Mouse (Mus musculus) lung, postnatal 0 days (tissue): Measurements from ENCODE around the gene Slc44a5. TPM values are rescaled to one million over a fixed set of nuclear protein-coding genes. Genes with fewer than 3 reads are reported as not detected.
"Not testable (repeated sequence)": the region's sequence is repeated elsewhere in the genome, so short reads cannot be mapped to it uniquely, and the experiment has no call there.

ENCODE experiments used
- ATAC-seq: fragments of 200-750 bp; cut with Nextera tagmentation; 2 replicates; pipeline ENCODE4 v1.8.0; 2017; ENCODE audit warnings: moderate library complexity
- DNase-seq: peaks from one replicate; pipeline ENCODE4 v3.0.0-alpha.2; 2016; ENCODE audit warnings: low spot score
- H3K27ac ChIP-seq: fragments of 300-500 bp; sonication (generic); 2 replicates; pipeline ENCODE4 v1.5.1; 2014; ENCODE audit warnings: antibody characterized with exemption, mild to moderate bottlenecking, low read length, mixed read lengths
- H3K27me3 ChIP-seq: fragments of 300-500 bp; sonication (generic); replicated peaks from 2 replicates; pipeline ENCODE4 v1.6.1; 2014; ENCODE audit warnings: low read length, mixed read lengths; ENCODE audit not compliant: insufficient read depth
- H3K36me3 ChIP-seq: fragments of 300-500 bp; sonication (generic); 2 replicates; pipeline ENCODE4 v1.6.1; 2014; ENCODE audit warnings: low read length, mixed read lengths; ENCODE audit not compliant: insufficient read depth
- H3K4me1 ChIP-seq: fragments of 300-500 bp; sonication (generic); 2 replicates; pipeline ENCODE4 v1.6.1; 2014; ENCODE audit warnings: antibody characterized with exemption, low read depth, low read length, mixed read lengths; ENCODE audit not compliant: insufficient read depth
- H3K4me2 ChIP-seq: fragments of 300-500 bp; sonication (generic); replicated peaks from 2 replicates; pipeline ENCODE4 v1.6.1; 2014; ENCODE audit warnings: low read depth, mild to moderate bottlenecking, low read length, moderate library complexity, mixed read lengths
- H3K4me3 ChIP-seq: fragments of 300-500 bp; sonication (generic); 2 replicates; pipeline ENCODE4 v1.5.1; 2014; ENCODE audit warnings: low read depth, low read length
- H3K9ac ChIP-seq: fragments of 300-500 bp; sonication (generic); replicated peaks from 2 replicates; pipeline ENCODE4 v1.6.1; 2014; ENCODE audit warnings: low read depth, mild to moderate bottlenecking
- H3K9me3 ChIP-seq: fragments of 300-500 bp; sonication (generic); 2 replicates; pipeline ENCODE4 v1.6.1; 2016; ENCODE audit warnings: low read length, mixed read lengths
- CTCF ChIP-seq: IDR thresholded peaks from 2 replicates; pipeline ENCODE4 v1.5.1; 2016; ENCODE audit warnings: antibody characterized with exemption, mild to moderate bottlenecking
- EP300 ChIP-seq: IDR thresholded peaks from 2 replicates; pipeline ENCODE4 v1.6.1; 2016; ENCODE audit warnings: antibody characterized with exemption, mild to moderate bottlenecking, control low read depth
- WGBS: fragments of 180-500 bp; shearing (Covaris S2); extraction: QIAGEN DNeasy Blood & Tissue Kit; methylation state at CpG from one replicate; pipeline ENCODE4 v1.1.7; 2014; 5-methylcytosine and 5-hydroxymethylcytosine counted together
- polyA plus RNA-seq: library from polyadenylated mRNA; unstranded; fragments of >200 nt; fragmentation: Nextera tagmentation; extraction: Ambion mirVana; gene quantifications from 2 replicates; pipeline ENCODE4 v1.2.1, GENCODE M21; 2015

The Slc44a5 gene
- polyA plus RNA-seq, 1 experiment from 2014 or later: 0.20 TPM

GRCm38 (mm10) chr3:154053331-154053730, 80.1 kb downstream of the Slc44a5 start:
- ATAC-seq (no peak), DNase-seq (no peak)
- WGBS: 62% methylated on average over 7 of the region's 7 CpGs
- Histone ChIP-seq H3K4me3 (no peak overlapping the region), H3K4me2 (no peak overlapping the region), H3K9me3 (no peaks in the 10 kb centered on the region), H3K27me3 (no peaks in the 10 kb centered on the region), H3K4me1 (no peaks in the 10 kb centered on the region; the same call in 1 of the 2 replicates), H3K27ac (no peak overlapping the region), H3K9ac (no peak overlapping the region), H3K36me3 (no peaks in the 10 kb centered on the region)
- no peak for TF ChIP-seq CTCF
- no peak for TF ChIP-seq EP300

GRCm38 (mm10) chr3:154057464-154057863, 84.2 kb downstream of the Slc44a5 start:
- Histone ChIP-seq H3K36me3 (no peaks in the 10 kb centered on the region), H3K4me3 (no peak overlapping the region), H3K27me3 (no peaks in the 10 kb centered on the region), H3K9me3 (no peaks in the 10 kb centered on the region), H3K4me1 (no peaks in the 10 kb centered on the region; the same call in 1 of the 2 replicates), H3K27ac (no peak overlapping the region), H3K4me2 (no peak overlapping the region), H3K9ac (no peak overlapping the region)
- TF ChIP-seq EP300 (no peak), CTCF (no peak)
- no peak for ATAC-seq
- DNase-seq: no peak
- 59% methylated on average over 2 of the region's 2 CpGs for WGBS

DNA sequence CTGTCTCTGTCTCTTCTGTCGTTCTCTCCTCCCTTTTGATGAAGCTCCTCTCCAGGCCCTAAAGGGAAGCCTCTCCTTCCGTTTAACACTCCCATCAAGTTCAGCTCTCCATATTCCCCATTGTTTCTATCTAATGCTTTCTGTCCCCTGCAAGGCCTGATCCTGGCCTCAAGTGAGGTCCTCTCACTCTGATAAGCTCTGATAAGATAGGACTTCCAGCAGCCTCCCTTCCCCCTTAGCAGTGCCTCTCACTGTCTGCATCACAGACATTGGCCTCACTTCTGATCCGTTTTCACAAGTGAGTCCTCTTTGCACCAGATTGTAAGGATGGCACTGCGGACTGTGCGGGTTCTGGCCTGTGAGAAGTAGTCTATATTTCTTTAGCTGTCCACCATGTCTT, 85.0 kb downstream of the Slc44a5 start:
- TF ChIP-seq EP300 (no peak), CTCF (no peak)

GRCm38 (mm10) chr3:154071989-154072388, 98.8 kb downstream of the Slc44a5 start:
- not testable (repeated sequence) for H3K27ac ChIP-seq, H3K9ac ChIP-seq, ATAC-seq, DNase-seq, H3K4me2 ChIP-seq, H3K4me1 ChIP-seq, H3K4me3 ChIP-seq, H3K9me3 ChIP-seq, H3K36me3 ChIP-seq, H3K27me3 ChIP-seq

More for the DNA sequence above, 85.0 kb downstream of the Slc44a5 start:
- DNase-seq (no peak), ATAC-seq (no peak)
- Histone ChIP-seq H3K36me3 (no peaks in the 10 kb centered on the region), H3K4me1 (no peaks in the 10 kb centered on the region; the same call in 1 of the 2 replicates), H3K27ac (no peak overlapping the region), H3K9me3 (no peaks in the 10 kb centered on the region), H3K4me3 (no peak overlapping the region), H3K9ac (no peak overlapping the region), H3K27me3 (no peaks in the 10 kb centered on the region), H3K4me2 (no peak overlapping the region)
- 56% methylated on average over 5 of the region's 5 CpGs for WGBS

- Histone ChIP-seq H3K4me3 (no peak overlapping the region), H3K9me3 (no peaks in the 10 kb centered on the region), H3K27me3 (no peaks in the 10 kb centered on the region), H3K27ac (no peak overlapping the region), H3K9ac (no peak overlapping the region), H3K4me2 (no peak overlapping the region), H3K36me3 (no peaks in the 10 kb centered on the region), H3K4me1 (no peaks in the 10 kb centered on the region)
- no peak for DNase-seq
- 45% methylated on average over 10 of the region's 10 CpGs for WGBS
- TF ChIP-seq EP300 (no peak), CTCF (no peak)
- no peak for ATAC-seq
Observed at GRCm38 (mm10) chr3:154075749-154076148, 102.5 kb downstream of the Slc44a5 start.

DNA sequence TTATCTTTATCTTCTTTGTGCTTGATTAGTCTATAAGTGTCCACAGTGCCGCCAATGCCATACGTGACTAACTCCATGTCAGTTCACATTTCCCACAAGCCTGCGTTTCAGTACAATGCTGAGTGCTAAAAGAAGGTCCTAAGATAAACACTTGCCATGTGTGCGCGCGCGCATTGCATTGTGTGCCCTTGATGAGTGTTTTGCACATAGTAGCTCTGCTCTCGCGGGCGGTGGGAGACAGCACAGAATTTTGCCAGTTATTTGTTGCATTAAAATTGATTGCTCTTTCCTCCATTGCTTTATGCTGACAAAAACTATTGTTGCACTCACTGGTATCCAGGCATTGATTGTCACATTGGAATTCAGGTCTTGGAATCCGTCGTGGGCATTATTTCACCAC, 108.5 kb downstream of the Slc44a5 start:
- H3K9me3 ChIP-seq: no peaks in the 10 kb centered on the region
- TF ChIP-seq CTCF (no peak), EP300 (no peak)
- DNase-seq: no peak
- no peak for ATAC-seq
- H3K27ac ChIP-seq: no peak overlapping the region
- H3K4me1 ChIP-seq: no peaks in the 10 kb centered on the region
- H3K9ac ChIP-seq: no peak overlapping the region
- no peaks in the 10 kb centered on the region for H3K36me3 ChIP-seq
- H3K4me2 ChIP-seq: no peak overlapping the region
- 62% methylated on average over 12 of the region's 12 CpGs for WGBS
- H3K4me3 ChIP-seq: no peak overlapping the region
- no peaks in the 10 kb centered on the region for H3K27me3 ChIP-seq

GRCm38 (mm10) chr3:154082241-154082640, 109.0 kb downstream of the Slc44a5 start:
- DNase-seq (no peak), ATAC-seq (no peak)
- Histone ChIP-seq H3K4me3 (no peak overlapping the region), H3K4me1 (no peaks in the 10 kb centered on the region), H3K9ac (no peak overlapping the region), H3K4me2 (no peak overlapping the region), H3K9me3 (no peaks in the 10 kb centered on the region), H3K27ac (no peak overlapping the region), H3K36me3 (no peaks in the 10 kb centered on the region), H3K27me3 (no peaks in the 10 kb centered on the region)
- no peak for TF ChIP-seq CTCF
- no peak for TF ChIP-seq EP300
- WGBS: 55% methylated on average over 9 of the region's 9 CpGs
